Comparison of ENCODE assay signal across 8 mouse cellular contexts in the genomic region with DNA sequence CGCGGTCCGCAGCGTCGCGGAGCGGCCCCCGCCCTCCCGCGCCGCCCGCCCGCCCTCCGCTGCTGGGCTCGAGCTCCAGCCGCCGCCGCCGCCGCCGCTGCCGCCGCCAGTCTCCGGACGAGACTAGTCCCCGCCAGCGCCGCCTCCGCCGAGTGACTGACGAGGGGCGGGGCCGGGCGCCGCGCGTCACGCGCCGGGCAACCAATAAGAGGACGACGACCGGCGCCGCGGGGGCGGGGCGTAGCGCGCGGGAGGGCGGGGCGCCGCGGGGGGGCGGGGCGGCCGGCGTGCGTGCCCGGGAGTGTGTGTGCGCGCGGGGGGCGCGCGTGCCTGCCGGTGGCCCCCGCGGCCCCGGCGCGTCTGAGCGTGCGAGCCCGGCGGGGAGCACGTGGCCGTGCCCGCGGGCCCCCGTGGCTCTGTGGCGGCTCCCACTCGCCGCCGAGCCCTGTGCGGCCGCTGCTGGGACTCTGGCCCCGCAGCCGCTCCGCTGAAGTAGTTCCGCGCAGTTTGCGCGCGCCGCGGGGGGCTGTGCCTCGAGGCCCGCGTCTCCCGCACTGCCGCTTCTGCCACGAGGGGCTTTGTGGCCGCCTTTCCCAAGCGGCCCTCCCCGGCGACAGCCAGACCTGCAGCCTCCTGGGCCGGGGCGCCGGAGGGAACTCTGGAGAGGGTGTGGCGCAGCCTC. TPM values are rescaled to one million over a fixed set of nuclear protein-coding genes. Genes with fewer than 3 reads are reported as not detected.
A peak's percentile ranks its signal among the peaks of the same experiment; 100 is the strongest.
DNase-seq lines count a peak whose midpoint lies in the region; ATAC-seq lines count a peak whose summit lies in the region.

A gene (minus strand): TSS at position 152 of the 682 bp plus-strand sequence.

- no peaks in the 10 kb centered on the region for H3K36me3 ChIP-seq in intestine, embryonic 16.5 days (ENCODE audit: control insufficient read depth, insufficient read depth, low read length)

- peak within 1 kb of the TSS; percentile 94 for H3K27ac ChIP-seq in intestine, embryonic 16.5 days (ENCODE audit: low read length)

- H3K27me3 ChIP-seq in intestine, embryonic 16.5 days (replicated peaks; ENCODE audit: control insufficient read depth, insufficient read depth, low read length), result no peaks in the 10 kb centered on the region

- H3K4me3 ChIP-seq in intestine, embryonic 16.5 days (ENCODE audit: low read length), result peak within 1 kb of the TSS; percentile 71

- under 1% methylated on average over 65 of the region's 112 CpGs for WGBS in intestine, embryonic 16.5 days

- no peaks in the 10 kb centered on the region for H3K9me3 ChIP-seq in intestine, embryonic 16.5 days (ENCODE audit: control insufficient read depth, low read length)

- peak; percentile 95 for ATAC-seq in intestine, embryonic 16.5 days

- DNase-seq in adrenal gland, postnatal 10 days, result peak; percentile 96
- DNase-seq in embryo, embryonic 9.5 days (ENCODE audit: extremely low spot score), result peak; percentile 95
- peak; percentile 94 to 95 for DNase-seq in gastrocnemius, postnatal 4 days (ENCODE audit: low spot score in 2 of 2)
- peak; percentile 94 to 95 for DNase-seq in left cerebral cortex, postnatal 25 days (ENCODE audit: low spot score in 2 of 2)
- DNase-seq in mesoderm, embryonic 11.5 days (ENCODE audit: low read depth, low spot score), result peak; percentile 93
- peak; percentile 95 for DNase-seq in right cerebral cortex, postnatal 25 days
- peak; percentile 92 for DNase-seq in urinary bladder, postnatal 36 days (ENCODE audit: low spot score in 2 of 2)

- intact Hi-C loops in left cerebral cortex, postnatal 25 days (cut with DNase I), result loop anchor here (1.0 to 10.0 kb wide), 7 partner anchors 117 to 485 kb away; no protein-coding TSS in a partner anchor

- H3K9ac ChIP-seq in intestine, embryonic 16.5 days (ENCODE audit: low read depth, low read length), result peak within 1 kb of the TSS; percentile 88

- H3K4me1 ChIP-seq in intestine, embryonic 16.5 days (ENCODE audit: control insufficient read depth, insufficient read depth, low read length), result peaks cover 20% of the 10 kb centered on the region

- H3K4me2 ChIP-seq in intestine, embryonic 16.5 days (ENCODE audit: low read depth, low read length), result peak within 1 kb of the TSS; percentile 97

RNA-seq across cellular contexts. Expression of the gene that starts here (rescaled TPM):
- total RNA-seq in adrenal gland, postnatal 10 days (2021), result 10 to 100 TPM; 21.4 to 30.1 TPM
- total RNA-seq in gastrocnemius, postnatal 4 days (2021), result 10 to 100 TPM; 13.3 to 16.4 TPM
- 6.0 and 10.1 TPM in 2 replicates for polyA plus RNA-seq in intestine, embryonic 16.5 days (2015; fragmentation: Nextera tagmentation; extraction: Ambion mirVana)
- total RNA-seq in left cerebral cortex, postnatal 25 days (2021), result 10 to 100 TPM; 54.6 to 56.0 TPM

Comparison
In these comparisons a context has a peak if more than half of its experiments do, and no peak if none do; other contexts are left out.
1. Peak in every context shown above with its lines: DNase-seq, ATAC-seq, H3K4me3 ChIP-seq and H3K27ac ChIP-seq.